ENCODE assay signal across 14 mouse cellular contexts in genomic region chr1:23189790-23190189, GRCm38 (mm10).
"Had no signal": no experiment of that assay in that cellular context is flagged by ENCODE, and none has a peak within 500 bp of the region (broad histone marks: within the 10 kb centered on the region; RNA-seq: fewer than 3 reads in every experiment).

No protein-coding gene starts in this region.

- H3K4me3 ChIP-seq: kidney, embryonic 15.5 days; left cerebral cortex, adult 2 months; limb, embryonic 10.5 days; liver, embryonic 13.5 days; myocyte; neural tube, embryonic 15.5 days had no signal

- H3K36me3 ChIP-seq: kidney, embryonic 15.5 days; limb, embryonic 10.5 days; liver, embryonic 13.5 days; neural tube, embryonic 15.5 days had no signal

- DNase-seq: kidney, adult 18-20 months; kidney, postnatal 25 days; liver, embryonic 13.5 days; liver, postnatal 0 days; midbrain, embryonic 14.5 days; right cerebral cortex, adult 18-20 months; right cerebral cortex, postnatal 25 days; thymus, adult 18-20 months; thymus, postnatal 14 days had no signal

- H3K4me2 ChIP-seq: kidney, embryonic 15.5 days; liver, embryonic 13.5 days; neural tube, embryonic 15.5 days had no signal

- H3K9ac ChIP-seq: kidney, embryonic 15.5 days; liver, embryonic 13.5 days; liver, postnatal 0 days; neural tube, embryonic 15.5 days had no signal

- ATAC-seq: liver, postnatal 0 days had no signal

- H3K27ac ChIP-seq: kidney, embryonic 15.5 days; left cerebral cortex, adult 2 months; limb, embryonic 10.5 days; liver, embryonic 13.5 days; neural tube, embryonic 15.5 days had no signal

- H3K27me3 ChIP-seq: kidney, embryonic 15.5 days; liver, embryonic 13.5 days; neural tube, embryonic 15.5 days had no signal

- H3K4me1 ChIP-seq: limb, embryonic 10.5 days; liver, embryonic 13.5 days; neural tube, embryonic 15.5 days had no signal

- H3K9me3 ChIP-seq: kidney, embryonic 15.5 days; limb, embryonic 10.5 days; liver, embryonic 13.5 days; neural tube, embryonic 15.5 days had no signal
